Mouse (Mus musculus): ENCODE data around the gene Slc7a7.
"Not testable (repeated sequence)": the region's sequence is repeated elsewhere in the genome, so short reads cannot be mapped to it uniquely, and the experiment has no call there.

Gene Slc7a7

GRCm38 (mm10) chr14:54377166-54377565 lies 40.4 kb downstream of the Slc7a7 start:
- no peak for DNase-seq (ENCODE audit: low read depth, low spot score)

GRCm38 (mm10) chr14:54375916-54376315 lies 41.7 kb downstream of the Slc7a7 start:
- DNase-seq (ENCODE audit: low read depth, low spot score), result no peak

GRCm38 (mm10) chr14:54372923-54373322 lies 44.7 kb downstream of the Slc7a7 start:
- DNase-seq (ENCODE audit: low read depth, low spot score), result no peak

- no peak for DNase-seq (ENCODE audit: low read depth, low spot score)
Observed at GRCm38 (mm10) chr14:54371460-54371859, 46.1 kb downstream of the Slc7a7 start.

GRCm38 (mm10) chr14:54370595-54370994 lies 47.0 kb downstream of the Slc7a7 start:
- DNase-seq (ENCODE audit: low read depth, low spot score), result no peak

GRCm38 (mm10) chr14:54369372-54369771 lies 48.2 kb downstream of the Slc7a7 start:
- DNase-seq (ENCODE audit: low read depth, low spot score), result no peak

- no peak for DNase-seq (ENCODE audit: low read depth, low spot score)
Observed at GRCm38 (mm10) chr14:54367429-54368060, 50.0 kb downstream of the Slc7a7 start.

GRCm38 (mm10) chr14:54366581-54366980 lies 51.0 kb downstream of the Slc7a7 start:
- DNase-seq (ENCODE audit: low read depth, low spot score), result no peak

- no peak for DNase-seq (ENCODE audit: low read depth, low spot score)
Observed at GRCm38 (mm10) chr14:54365026-54365645, 52.4 kb downstream of the Slc7a7 start.

- no peak for DNase-seq (ENCODE audit: low read depth, low spot score)
Observed at GRCm38 (mm10) chr14:54363156-54363555, 54.4 kb downstream of the Slc7a7 start.

GRCm38 (mm10) chr14:54360577-54361340 lies 56.8 kb downstream of the Slc7a7 start, which contains the start of gene Oxa1l:
Oxa1l (plus strand) TSS chr14:54360834.
- DNase-seq (ENCODE audit: low read depth, low spot score), result peak; percentile 97

- no peak for DNase-seq (ENCODE audit: low read depth, low spot score)
Observed at GRCm38 (mm10) chr14:54354406-54354805, 63.2 kb downstream of the Slc7a7 start.

- DNase-seq (ENCODE audit: low read depth, low spot score), result no peak
Observed at GRCm38 (mm10) chr14:54352314-54352713, 65.3 kb downstream of the Slc7a7 start.

GRCm38 (mm10) chr14:54350773-54351541 lies 66.6 kb downstream of the Slc7a7 start:
- not testable (repeated sequence) for DNase-seq (ENCODE audit: low read depth, low spot score)

- not testable (repeated sequence) for DNase-seq (ENCODE audit: low read depth, low spot score)
Observed at GRCm38 (mm10) chr14:54341807-54342206, 75.8 kb downstream of the Slc7a7 start.

GRCm38 (mm10) chr14:54340836-54341235 lies 76.7 kb downstream of the Slc7a7 start:
- DNase-seq (ENCODE audit: low read depth, low spot score), result no peak

GRCm38 (mm10) chr14:54333452-54334189 lies 84.0 kb downstream of the Slc7a7 start:
- no peak for DNase-seq (ENCODE audit: low read depth, low spot score)

- DNase-seq (ENCODE audit: low read depth, low spot score), result no peak
Observed at GRCm38 (mm10) chr14:54332176-54333074, 85.2 kb downstream of the Slc7a7 start.

GRCm38 (mm10) chr14:54331178-54331577 lies 86.4 kb downstream of the Slc7a7 start:
- DNase-seq (ENCODE audit: low read depth, low spot score), result no peak

GRCm38 (mm10) chr14:54329201-54329600 lies 88.4 kb downstream of the Slc7a7 start:
- no peak for DNase-seq (ENCODE audit: low read depth, low spot score)

Measured in mesoderm, embryonic 11.5 days (tissue).